Mouse (Mus musculus): ENCODE measurements around the gene Elk4.

Gene Elk4

DNA sequence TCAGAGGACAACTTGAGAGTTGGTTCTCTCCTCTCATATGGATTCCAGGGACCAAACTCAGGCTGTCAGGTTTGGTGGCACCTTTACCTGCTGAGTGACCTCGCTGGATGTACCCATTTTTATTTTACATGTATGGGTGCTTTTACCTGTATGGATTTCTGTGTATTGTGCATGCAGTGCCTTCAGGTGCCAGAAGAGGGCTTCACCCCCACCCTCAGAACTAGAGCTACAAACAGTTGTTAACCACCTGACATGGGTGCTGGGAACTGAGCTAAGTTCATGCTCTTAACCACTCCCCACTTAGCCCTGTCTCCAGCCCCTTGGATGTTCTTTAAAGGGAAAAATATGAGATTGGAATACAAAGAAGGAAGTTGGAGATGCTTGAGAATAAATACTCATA lies 7.4 kb downstream of the Elk4 start:
- no peak for DNase-seq (ENCODE audit: low read depth)

DNA sequence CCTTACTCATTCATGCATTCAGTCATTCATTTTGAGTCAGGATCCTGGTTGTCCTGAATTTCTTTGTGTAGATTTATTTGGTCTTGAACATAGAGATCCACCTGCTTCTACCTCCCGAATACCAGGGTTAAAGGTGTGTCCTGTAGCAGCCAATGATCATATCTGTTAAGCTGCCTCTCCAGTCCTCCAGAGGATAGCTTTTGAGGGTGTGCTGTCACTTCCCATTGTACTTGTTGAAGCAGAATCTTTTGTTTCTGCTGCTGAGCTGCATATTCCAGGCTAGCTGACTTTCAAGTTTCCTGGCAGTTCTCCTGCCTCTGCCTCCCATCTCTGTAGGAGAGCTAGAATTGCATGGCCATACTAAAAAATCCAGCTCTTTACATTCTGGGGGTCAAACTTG lies 9.3 kb downstream of the Elk4 start:
- no peak for DNase-seq (ENCODE audit: low read depth)

- DNase-seq (ENCODE audit: low read depth): no peak
These were observed 12.5 kb downstream of the Elk4 start for GRCm38 (mm10) chr1:132019876-132020275.

- DNase-seq (ENCODE audit: low read depth): no peak
These were observed 14.7 kb downstream of the Elk4 start for GRCm38 (mm10) chr1:132022107-132022506.

DNA sequence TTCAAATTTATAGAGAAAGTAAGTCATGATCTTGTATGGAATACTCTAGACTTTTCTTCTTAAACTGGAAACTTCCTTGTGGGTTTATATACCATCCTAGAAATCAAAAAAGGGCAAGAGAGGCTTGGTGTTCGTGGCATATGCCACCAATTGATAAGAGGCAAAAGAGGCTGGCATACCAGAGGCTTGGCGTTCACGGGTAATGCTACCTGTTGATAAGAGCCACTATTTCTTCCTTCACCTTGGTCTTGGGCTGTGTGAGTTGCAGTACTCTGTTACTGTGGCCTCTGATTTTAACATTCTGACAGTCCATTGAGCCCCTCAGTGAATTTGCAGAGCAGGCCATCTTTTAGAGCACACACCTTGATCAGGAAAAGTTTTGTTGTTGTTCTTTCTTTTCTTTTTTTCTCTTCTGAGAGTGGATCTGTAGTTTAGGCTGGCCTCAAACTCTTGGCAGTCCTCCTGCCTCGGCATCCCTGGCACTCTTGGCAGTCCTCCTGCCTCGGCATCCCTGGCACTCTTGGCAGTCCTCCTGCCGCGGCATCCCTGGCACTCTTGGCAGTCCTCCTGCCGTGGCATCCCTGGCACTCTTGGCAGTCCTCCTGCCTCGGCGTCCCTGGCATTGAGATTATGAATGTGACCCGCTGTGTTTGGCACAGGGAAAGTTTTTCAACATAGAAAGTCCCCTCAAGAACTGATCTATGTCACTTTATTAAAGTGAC lies 19.7 kb downstream of the Elk4 start:
- DNase-seq (ENCODE audit: low read depth): no peak

DNA sequence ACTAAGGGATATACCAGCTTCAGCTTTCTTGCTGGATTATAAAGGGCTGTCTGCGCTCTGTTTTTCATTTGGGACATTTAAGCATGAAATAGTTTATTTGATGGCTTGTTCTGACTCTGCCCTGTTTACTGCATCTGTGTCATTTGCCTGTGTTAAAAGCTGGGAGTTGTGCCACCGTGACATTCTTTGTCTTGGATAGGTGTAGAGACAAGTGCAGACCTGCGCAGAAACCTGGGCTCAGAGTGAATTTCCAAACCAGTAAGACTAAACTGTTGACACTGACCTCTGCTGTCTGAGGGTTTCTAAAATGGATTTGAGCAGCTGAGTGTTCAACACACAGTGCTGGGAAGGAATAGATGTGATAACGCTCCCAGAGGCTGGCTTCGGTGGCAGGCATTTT lies 20.6 kb downstream of the Elk4 start:
- no peak for DNase-seq (ENCODE audit: low read depth)

DNA sequence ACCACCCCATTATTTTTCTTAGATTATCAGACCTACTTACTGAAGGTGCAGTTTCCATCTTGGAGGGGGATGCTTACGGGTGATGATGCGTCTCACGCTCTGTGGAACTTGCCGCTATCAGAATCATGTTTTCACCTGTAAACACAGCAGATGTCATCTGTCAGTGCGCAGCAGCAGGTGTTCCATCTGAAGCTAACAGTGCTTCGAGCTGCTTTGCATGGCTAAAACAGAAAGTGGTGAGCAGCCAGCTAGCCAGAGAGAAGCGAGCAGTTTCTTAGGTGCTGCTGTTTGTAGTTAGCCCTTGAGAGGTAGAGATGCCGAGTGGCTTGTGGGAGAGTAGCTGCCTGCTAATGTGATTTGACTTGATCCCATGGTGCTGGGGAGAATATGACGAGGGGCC lies 21.0 kb downstream of the Elk4 start:
- DNase-seq (ENCODE audit: low read depth): no peak

GRCm38 (mm10) chr1:132030574-132030973 lies 23.2 kb downstream of the Elk4 start:
- DNase-seq (ENCODE audit: low read depth): peak; percentile 28

GRCm38 (mm10) chr1:132032172-132032571 lies 24.8 kb downstream of the Elk4 start:
- DNase-seq (ENCODE audit: low read depth): no peak

GRCm38 (mm10) chr1:132037746-132038145 lies 30.3 kb downstream of the Elk4 start:
- DNase-seq (ENCODE audit: low read depth): no peak

DNA sequence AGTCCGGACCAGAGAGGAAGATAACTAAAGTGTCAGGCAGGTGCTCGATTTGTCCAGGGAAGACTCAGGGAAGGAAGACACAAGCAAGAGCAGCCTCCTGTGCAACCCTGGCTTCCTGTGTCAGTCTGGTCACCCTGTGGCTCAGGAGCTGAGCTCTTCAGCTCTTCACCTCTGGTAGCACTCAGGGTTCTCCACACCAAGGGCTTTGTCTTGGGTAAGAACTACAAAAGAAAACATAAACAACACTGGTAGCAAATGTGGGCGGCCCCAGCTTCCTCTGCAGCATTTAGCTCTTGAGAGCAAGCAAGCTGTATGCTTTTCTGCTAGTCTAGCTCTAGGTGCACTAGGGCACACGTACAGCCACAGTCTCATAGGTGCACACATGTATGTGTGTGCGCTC lies 31.3 kb downstream of the Elk4 start:
- no peak for DNase-seq (ENCODE audit: low read depth)

- no peak for DNase-seq (ENCODE audit: low read depth)
These were observed 32.8 kb downstream of the Elk4 start for GRCm38 (mm10) chr1:132040201-132040621.

DNA sequence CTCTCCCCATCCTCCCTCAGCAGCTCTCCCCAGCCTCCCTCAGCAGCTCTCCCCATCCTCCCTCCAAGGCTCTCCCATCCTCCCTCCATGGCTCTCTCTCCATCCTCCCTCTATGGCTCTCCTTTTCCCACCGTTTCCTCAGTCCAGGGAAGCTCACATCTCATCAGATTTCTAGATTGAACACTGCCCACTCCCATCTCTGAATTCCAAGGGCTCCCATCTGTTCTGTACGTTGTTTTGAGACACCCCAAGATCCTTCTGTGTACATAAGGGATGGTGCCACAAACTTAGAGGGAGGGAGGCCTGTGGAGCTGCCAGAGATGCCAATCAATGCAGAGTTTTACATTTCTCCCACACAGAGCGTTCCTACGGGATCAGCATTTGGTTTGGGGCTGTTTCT lies 36.4 kb downstream of the Elk4 start:
- DNase-seq (ENCODE audit: low read depth): no peak

DNA sequence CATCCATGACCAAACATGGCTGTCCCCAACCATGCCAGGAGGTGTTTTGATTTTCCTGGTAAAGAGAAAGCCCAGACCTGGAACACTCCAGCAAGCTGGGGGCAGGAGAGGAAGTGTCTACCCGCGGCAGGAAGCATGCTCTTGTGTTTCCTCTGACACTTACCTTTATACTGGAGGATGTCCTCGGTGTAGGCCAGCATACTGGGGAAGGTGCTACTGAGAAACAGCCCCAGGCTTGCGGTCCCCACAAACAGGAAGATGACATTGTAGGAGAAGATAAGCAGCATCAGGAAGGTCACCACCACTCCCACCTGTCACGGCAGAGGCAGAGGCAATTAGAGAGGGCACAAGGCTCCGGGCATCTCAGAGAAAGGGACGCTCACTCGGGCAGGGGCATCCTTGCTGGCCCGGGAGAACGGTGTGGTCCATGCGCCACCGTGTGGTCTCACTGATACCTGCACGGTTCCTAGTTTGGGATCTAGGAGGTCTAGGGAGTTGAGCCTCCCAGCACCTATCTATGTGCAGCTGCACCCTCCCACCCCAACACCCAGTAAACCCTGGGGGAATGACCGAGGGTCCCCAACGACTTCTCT lies 38.8 kb downstream of the Elk4 start:
- peak; percentile 49 for DNase-seq (ENCODE audit: low read depth)

DNA sequence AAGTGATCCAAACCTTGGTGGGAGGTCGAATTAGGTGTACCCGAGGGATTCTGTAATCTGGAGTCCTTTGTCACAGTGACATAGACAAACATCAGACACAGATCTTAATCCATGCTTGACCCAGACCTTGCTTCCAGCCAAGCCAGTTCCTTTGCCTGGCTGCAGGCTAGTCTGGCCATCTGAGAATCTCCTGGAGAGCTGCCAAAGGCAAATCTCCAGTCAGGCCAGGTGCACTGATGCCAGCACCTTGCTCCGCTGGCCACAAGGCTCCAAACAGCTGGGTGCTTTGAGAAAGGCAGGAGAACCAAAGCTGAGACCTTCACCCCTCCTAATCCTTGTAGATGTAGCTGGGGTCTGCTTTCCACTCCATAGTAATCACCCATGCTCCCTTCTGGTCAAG lies 44.3 kb downstream of the Elk4 start:
- no peak for DNase-seq (ENCODE audit: low read depth)

DNA sequence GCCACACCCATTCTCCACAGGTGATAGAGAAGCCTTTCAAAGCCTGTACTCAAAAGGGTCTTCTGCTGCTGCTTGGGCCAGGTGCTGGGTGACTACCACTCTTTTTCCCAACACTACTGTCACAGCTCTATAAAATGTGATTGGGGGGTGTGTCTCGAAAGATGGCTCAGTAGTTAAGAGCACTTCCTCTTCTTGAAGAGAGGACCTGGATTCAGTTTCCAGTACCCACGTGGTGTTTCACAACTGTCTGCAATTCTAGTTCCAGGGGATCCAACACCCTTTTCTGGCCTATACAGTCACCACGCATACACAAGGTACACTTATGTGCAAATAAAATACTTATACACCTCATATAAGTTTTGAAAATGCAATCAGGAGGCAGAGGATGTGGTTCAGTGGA lies 47.0 kb downstream of the Elk4 start:
- peak; percentile 77 for DNase-seq (ENCODE audit: low read depth)

DNA sequence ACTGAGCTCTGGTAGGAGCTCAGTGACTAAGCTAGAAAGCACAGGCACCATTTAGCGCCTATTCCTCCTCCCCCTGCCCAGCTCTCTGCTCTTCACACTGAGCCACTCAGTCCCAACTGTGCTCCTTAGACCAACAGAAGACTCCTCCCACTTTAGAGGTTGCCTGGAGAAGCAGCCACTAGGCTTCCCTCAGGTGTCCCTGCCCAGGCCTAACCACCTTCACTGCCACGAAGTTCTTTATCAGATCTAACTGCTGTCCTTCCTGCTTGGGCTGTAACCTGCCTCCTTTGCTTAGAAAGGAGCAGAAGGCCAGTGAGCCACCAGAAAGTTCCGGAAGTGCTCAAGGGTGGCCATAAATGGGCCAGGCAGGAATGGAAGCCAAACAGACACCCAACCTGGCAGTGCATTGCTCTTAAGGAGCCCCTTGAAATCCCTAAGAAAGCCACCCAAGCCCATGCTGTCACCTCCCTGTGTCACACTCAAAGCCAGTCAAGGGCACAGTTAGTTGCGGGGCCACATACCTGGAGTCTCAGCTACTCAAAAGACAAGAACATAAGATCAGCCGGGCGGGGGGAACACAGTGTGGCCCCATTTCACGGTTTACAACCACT lies 47.8 kb downstream of the Elk4 start:
- DNase-seq (ENCODE audit: low read depth): no peak

GRCm38 (mm10) chr1:132058558-132058957 lies 51.2 kb downstream of the Elk4 start:
- peak; percentile 48 for DNase-seq (ENCODE audit: low read depth)

GRCm38 (mm10) chr1:132060036-132060769 lies 52.8 kb downstream of the Elk4 start:
- DNase-seq (ENCODE audit: low read depth): peak; percentile 20

DNA sequence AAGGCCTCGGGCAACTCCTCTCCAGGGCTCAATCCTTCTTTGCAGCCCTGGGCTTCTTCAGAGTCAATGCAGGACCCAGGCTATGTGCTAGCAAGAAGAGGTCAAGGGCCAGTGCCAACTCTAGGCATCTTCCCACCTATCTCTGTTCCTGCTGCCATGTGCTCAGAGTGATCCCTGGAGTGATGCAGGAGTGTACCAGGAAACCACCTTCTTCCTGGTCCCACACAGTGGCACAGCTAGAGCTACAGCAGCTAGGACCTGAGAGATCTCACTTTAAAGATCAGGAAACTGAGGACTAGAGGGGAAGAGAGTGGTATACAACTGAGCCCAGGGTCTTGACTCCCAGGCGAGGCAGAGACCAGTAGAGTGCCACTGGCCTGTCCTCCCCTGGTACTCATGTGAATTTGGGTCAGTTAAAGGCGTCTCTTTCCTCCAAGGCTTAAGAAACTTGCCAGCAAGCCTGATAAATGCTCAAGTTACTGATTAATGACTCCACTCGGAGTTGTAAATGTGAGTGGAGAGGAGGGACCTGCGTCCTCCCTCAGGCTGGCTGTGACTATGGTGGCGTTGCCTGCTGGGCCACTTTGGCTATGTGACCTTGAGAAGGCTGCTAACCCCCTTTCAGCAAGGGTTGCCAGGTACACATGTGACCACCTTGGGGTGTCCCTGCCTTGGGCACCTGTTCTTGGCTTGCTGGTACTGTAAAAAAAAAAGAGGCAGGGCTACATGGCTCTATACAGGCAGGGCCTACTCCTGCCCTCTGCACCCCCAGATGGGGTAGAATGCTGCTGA lies 54.5 kb downstream of the Elk4 start:
- no peak for DNase-seq (ENCODE audit: low read depth)

DNA sequence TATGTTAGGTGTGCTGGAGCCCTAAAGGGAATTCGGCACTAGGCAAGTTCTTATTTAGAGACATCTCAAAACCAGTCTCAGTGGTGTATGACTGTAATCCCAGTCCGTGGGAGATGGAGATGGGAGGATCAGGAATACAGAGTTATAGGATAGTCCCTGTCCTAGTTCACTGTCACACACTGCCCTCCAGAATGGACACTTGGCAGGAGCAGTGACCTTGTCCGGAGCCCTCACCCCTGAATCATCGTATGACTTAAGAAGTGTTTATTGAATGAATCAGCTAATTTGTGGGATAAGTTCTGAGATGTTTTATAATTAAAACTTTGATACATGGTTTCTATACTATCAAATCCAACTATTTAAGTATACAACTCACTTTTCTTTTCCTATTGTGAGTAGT lies 55.7 kb downstream of the Elk4 start:
- DNase-seq (ENCODE audit: low read depth): peak; percentile 20

DNA sequence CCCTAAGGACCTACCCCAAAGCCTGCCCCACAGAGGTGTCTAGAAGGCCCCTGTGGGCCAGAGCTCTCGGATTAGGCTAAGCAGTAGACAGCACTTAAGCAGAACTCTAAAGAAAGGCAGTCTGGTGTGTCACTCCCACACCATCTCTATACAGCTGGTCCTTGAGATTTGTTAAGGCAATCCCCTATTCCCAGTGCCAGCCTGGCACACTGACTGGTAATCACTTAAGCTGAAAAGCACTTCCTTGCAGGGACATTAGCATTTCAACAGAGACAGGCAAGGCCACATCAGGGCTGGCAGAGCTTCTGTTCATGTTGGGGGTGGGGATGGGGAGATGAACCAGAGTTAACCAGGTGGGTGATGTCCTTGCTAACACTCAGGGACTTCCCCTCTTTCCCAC lies 57.6 kb downstream of the Elk4 start:
- no peak for DNase-seq (ENCODE audit: low read depth)
